Mouse (Mus musculus): ENCODE measurements around the gene Npepps. TPM values are rescaled to one million over a fixed set of nuclear protein-coding genes. Genes with fewer than 3 reads are reported as not detected.

The Npepps gene
- polyA plus RNA-seq, 1 experiment from 2014 or later = 76.0 TPM

DNA sequence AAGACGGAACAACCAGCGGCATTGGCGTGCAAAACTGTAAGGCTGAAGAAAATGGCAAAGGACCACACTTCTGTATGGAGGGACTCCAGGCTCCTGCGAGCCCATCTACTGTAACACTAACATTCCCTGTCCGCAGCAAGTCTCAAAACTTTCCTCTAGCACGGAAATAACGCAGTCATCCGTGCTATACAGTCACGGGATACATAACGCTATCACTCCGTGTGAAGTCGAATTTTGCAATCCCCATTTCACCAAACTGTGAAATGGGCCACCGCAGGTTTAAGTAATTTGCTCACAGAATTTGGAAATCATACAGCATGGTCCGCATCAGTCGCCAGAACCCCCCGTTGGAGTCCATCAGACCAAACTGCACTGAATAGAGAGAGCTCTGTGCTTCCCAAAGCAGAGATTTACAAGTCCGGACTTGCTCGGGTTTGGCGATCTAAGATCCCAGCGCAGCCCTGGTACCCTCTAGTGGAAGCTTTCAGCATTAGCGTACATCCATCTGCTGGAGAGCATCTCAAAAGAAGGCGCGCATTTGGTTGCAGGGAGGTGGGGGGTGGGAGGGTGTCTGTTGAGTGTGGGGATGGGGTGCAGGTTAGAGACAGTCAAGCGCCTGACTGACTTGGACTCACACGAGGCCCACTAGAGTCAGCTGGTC, 29.6 kb upstream of the Npepps start:
- H3K27me3 ChIP-seq = no peaks in the 10 kb centered on the region
- H3K27ac ChIP-seq = peak overlapping the region; percentile 89
- no peaks in the 10 kb centered on the region for H3K9me3 ChIP-seq
- H3K4me1 ChIP-seq = peaks cover 16% of the 10 kb centered on the region
- H3K4me3 ChIP-seq = peak overlapping the region; percentile 46
- peak; percentile 80 for ATAC-seq (ENCODE audit: borderline replicate concordance, extremely low read depth, low FRiP score, low TSS enrichment)
- H3K4me2 ChIP-seq = peak overlapping the region; percentile 84
- WGBS = under 1% methylated on average over 25 of the region's 25 CpGs
- no peaks in the 10 kb centered on the region for H3K36me3 ChIP-seq
- H3K9ac ChIP-seq = peak overlapping the region; percentile 41

DNA sequence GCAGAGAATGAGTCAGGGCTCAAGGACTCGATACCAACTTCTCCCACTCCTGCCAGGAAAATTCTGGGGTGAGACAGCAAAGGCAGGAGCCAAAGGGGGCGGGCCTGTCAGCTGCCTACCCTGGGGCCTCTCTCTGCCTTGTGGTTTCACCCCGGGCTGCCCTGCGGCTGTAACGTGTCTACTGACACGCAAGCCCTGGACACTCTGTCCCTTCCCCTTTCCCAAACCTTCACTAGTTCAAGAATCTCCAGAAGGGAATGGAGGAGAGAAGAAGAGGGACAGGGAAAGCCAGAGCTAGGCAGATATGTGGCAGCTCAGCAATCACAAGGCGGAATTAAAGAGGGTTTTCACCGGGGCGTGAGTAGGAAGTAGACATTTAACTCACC, 29.0 kb upstream of the Npepps start:
- 2% methylated on average over 9 of the region's 9 CpGs for WGBS
- peak overlapping the region; percentile 41 for H3K9ac ChIP-seq
- H3K4me2 ChIP-seq = peak overlapping the region; percentile 84
- peak overlapping the region; percentile 46 for H3K4me3 ChIP-seq
- no peaks in the 10 kb centered on the region for H3K36me3 ChIP-seq
- H3K4me1 ChIP-seq = peaks cover 16% of the 10 kb centered on the region
- H3K9me3 ChIP-seq = no peaks in the 10 kb centered on the region
- H3K27ac ChIP-seq = peak overlapping the region; percentile 89
- ATAC-seq (ENCODE audit: borderline replicate concordance, extremely low read depth, low FRiP score, low TSS enrichment) = peak; percentile 90
- H3K27me3 ChIP-seq = no peaks in the 10 kb centered on the region

GRCm38 (mm10) chr11:97308806-97309450, 28.5 kb upstream of the Npepps start:
- peak overlapping the region; percentile 89 for H3K27ac ChIP-seq
- 24% methylated on average over 3 of the region's 3 CpGs for WGBS
- H3K9ac ChIP-seq = no peak overlapping the region
- peak overlapping the region; percentile 46 for H3K4me3 ChIP-seq
- no peaks in the 10 kb centered on the region for H3K9me3 ChIP-seq
- H3K27me3 ChIP-seq = no peaks in the 10 kb centered on the region
- peak overlapping the region; percentile 84 for H3K4me2 ChIP-seq
- H3K36me3 ChIP-seq = no peaks in the 10 kb centered on the region
- H3K4me1 ChIP-seq = peaks cover 16% of the 10 kb centered on the region
- no peak for ATAC-seq (ENCODE audit: borderline replicate concordance, extremely low read depth, low FRiP score, low TSS enrichment)

GRCm38 (mm10) chr11:97307294-97308069, 27.0 kb upstream of the Npepps start:
- H3K4me1 ChIP-seq = peaks cover 20% of the 10 kb centered on the region
- no peak overlapping the region for H3K27ac ChIP-seq
- no peak overlapping the region for H3K4me2 ChIP-seq
- no peaks in the 10 kb centered on the region for H3K9me3 ChIP-seq
- no peak overlapping the region for H3K4me3 ChIP-seq
- H3K27me3 ChIP-seq = no peaks in the 10 kb centered on the region
- ATAC-seq (ENCODE audit: borderline replicate concordance, extremely low read depth, low FRiP score, low TSS enrichment) = no peak
- H3K36me3 ChIP-seq = no peaks in the 10 kb centered on the region
- WGBS = 90% methylated on average over 11 of the region's 11 CpGs
- no peak overlapping the region for H3K9ac ChIP-seq

GRCm38 (mm10) chr11:97304631-97305030, 24.2 kb upstream of the Npepps start:
- peaks cover 18% of the 10 kb centered on the region for H3K4me1 ChIP-seq
- no peak overlapping the region for H3K27ac ChIP-seq
- no peak for ATAC-seq (ENCODE audit: borderline replicate concordance, extremely low read depth, low FRiP score, low TSS enrichment)
- H3K27me3 ChIP-seq = no peaks in the 10 kb centered on the region
- H3K9me3 ChIP-seq = no peaks in the 10 kb centered on the region
- H3K4me3 ChIP-seq = no peak overlapping the region
- H3K4me2 ChIP-seq = no peak overlapping the region
- H3K36me3 ChIP-seq = no peaks in the 10 kb centered on the region
- no peak overlapping the region for H3K9ac ChIP-seq
- WGBS = 38% methylated on average over 5 of the region's 5 CpGs

DNA sequence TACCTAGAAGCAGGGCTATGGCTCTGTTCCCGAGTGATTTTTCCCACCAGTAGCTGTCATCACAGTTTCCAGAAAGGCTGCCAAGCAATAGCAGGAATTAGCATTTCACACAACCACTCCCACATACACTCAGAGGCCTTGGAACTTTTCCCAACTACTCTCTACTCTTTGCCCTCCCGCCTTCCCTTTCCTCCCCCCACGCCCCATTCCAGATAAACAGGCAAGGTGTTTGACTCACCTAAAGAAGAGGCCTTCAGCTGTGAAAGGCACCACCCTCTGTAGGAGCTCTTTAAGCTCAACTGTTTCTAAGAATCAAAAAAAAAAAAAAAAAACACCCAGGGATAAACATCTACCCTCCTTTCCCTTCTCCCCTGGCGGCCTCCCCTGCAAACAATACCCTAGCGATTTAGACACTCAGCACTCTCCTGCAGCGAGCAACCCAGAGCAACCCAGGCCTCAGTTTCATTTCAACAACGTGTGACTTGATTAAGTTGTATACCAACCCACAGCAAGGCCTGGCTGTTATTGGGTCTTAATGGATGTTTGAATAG, 21.9 kb upstream of the Npepps start:
- no peaks in the 10 kb centered on the region for H3K9me3 ChIP-seq
- H3K36me3 ChIP-seq = no peaks in the 10 kb centered on the region
- peak overlapping the region; percentile 62 for H3K27ac ChIP-seq
- no peaks in the 10 kb centered on the region for H3K27me3 ChIP-seq
- peak; percentile 35; the same call in 1 of the 2 replicates for ATAC-seq (ENCODE audit: borderline replicate concordance, extremely low read depth, low FRiP score, low TSS enrichment)
- H3K9ac ChIP-seq = no peak overlapping the region
- peaks cover 12% of the 10 kb centered on the region for H3K4me1 ChIP-seq
- H3K4me3 ChIP-seq = no peak overlapping the region
- WGBS = 18% methylated on average over 7 of the region's 7 CpGs
- H3K4me2 ChIP-seq = no peak overlapping the region

GRCm38 (mm10) chr11:97301406-97301805, 21.0 kb upstream of the Npepps start:
- no peaks in the 10 kb centered on the region for H3K9me3 ChIP-seq
- no peak overlapping the region for H3K4me3 ChIP-seq
- H3K4me2 ChIP-seq = no peak overlapping the region
- ATAC-seq (ENCODE audit: borderline replicate concordance, extremely low read depth, low FRiP score, low TSS enrichment) = no peak
- WGBS = 69% methylated on average over 16 of the region's 16 CpGs
- no peaks in the 10 kb centered on the region for H3K27me3 ChIP-seq
- H3K9ac ChIP-seq = no peak overlapping the region
- 0 out of 2 replicates have a peak overlapping the region, but pooled peaks have one; percentile 9 for H3K27ac ChIP-seq
- H3K36me3 ChIP-seq = no peaks in the 10 kb centered on the region
- H3K4me1 ChIP-seq = peaks cover 12% of the 10 kb centered on the region

GRCm38 (mm10) chr11:97299939-97300338, 19.5 kb upstream of the Npepps start:
- Histone ChIP-seq H3K27ac (no peak overlapping the region), H3K4me3 (no peak overlapping the region), H3K9ac (no peak overlapping the region), H3K4me1 (peaks cover 12% of the 10 kb centered on the region), H3K4me2 (no peak overlapping the region), H3K9me3 (no peaks in the 10 kb centered on the region), H3K27me3 (no peaks in the 10 kb centered on the region), H3K36me3 (no peaks in the 10 kb centered on the region)
- WGBS = 78% methylated on average over 2 of the region's 2 CpGs
- ATAC-seq (ENCODE audit: borderline replicate concordance, extremely low read depth, low FRiP score, low TSS enrichment) = no peak

DNA sequence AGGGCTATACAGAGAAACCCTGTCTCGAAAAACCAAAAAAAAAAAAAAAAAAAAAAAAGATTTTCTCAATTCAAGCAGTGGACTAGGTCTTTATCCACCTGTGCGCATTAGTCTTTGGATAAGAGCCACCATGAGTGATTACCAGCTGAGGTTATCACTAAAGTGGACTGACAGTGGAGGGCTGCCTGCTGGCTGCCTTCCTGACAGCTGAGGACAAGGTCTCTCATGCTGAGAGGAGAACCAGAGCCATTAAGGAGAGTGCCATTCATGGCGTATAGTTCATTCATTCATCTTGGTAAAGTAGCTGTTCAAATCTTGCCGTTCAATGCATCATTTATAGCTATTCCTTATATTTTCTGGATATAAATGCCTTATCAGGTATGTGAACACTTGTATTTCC, 16.1 kb upstream of the Npepps start:
- H3K36me3 ChIP-seq = no peaks in the 10 kb centered on the region
- WGBS = 79% methylated on average over 3 of the region's 4 CpGs
- no peak overlapping the region for H3K27ac ChIP-seq
- no peaks in the 10 kb centered on the region for H3K9me3 ChIP-seq
- H3K4me1 ChIP-seq = no peaks in the 10 kb centered on the region
- H3K4me3 ChIP-seq = no peak overlapping the region
- no peak for ATAC-seq (ENCODE audit: borderline replicate concordance, extremely low read depth, low FRiP score, low TSS enrichment)
- no peaks in the 10 kb centered on the region for H3K27me3 ChIP-seq
- H3K4me2 ChIP-seq = no peak overlapping the region
- no peak overlapping the region for H3K9ac ChIP-seq

DNA sequence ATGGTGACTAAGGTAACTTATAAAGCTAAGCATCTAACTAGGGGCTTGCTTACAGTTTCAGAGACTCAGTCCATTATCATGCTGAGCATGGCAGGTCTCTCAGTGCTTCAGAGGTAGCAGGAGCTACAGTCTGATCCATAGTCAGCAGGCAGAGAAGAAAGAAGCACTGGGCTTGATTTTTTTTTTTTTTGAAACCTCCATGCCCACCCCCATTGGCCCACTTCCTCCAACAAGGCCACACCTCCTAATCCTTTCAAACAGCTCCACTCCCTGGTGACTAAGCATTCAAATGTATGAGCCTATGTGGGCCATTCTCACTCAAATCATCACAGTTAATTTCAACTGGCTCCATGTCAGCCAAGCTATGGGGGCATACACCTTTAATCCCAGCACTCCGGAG, 12.3 kb upstream of the Npepps start:
- H3K27ac ChIP-seq = no peak overlapping the region
- no peak overlapping the region for H3K9ac ChIP-seq
- H3K4me1 ChIP-seq = no peaks in the 10 kb centered on the region
- ATAC-seq (ENCODE audit: borderline replicate concordance, extremely low read depth, low FRiP score, low TSS enrichment) = no peak
- WGBS = 80% methylated on average over 1 of the region's 1 CpGs
- H3K4me3 ChIP-seq = no peak overlapping the region
- no peaks in the 10 kb centered on the region for H3K27me3 ChIP-seq
- no peak overlapping the region for H3K4me2 ChIP-seq
- H3K36me3 ChIP-seq = no peaks in the 10 kb centered on the region
- H3K9me3 ChIP-seq = no peaks in the 10 kb centered on the region

GRCm38 (mm10) chr11:97289276-97290230, 9.1 kb upstream of the Npepps start:
- no peak overlapping the region for H3K27ac ChIP-seq
- H3K4me2 ChIP-seq = no peak overlapping the region
- H3K9ac ChIP-seq = no peak overlapping the region
- 45% methylated on average over 12 of the region's 12 CpGs for whole genome bisulfite sequencing
- H3K9me3 ChIP-seq = no peaks in the 10 kb centered on the region
- no peaks in the 10 kb centered on the region for H3K4me1 ChIP-seq
- no peak overlapping the region for H3K4me3 ChIP-seq
- no peaks in the 10 kb centered on the region for H3K27me3 ChIP-seq
- no peak for ATAC-seq (ENCODE audit: borderline replicate concordance, extremely low read depth, low FRiP score, low TSS enrichment)
- H3K36me3 ChIP-seq = no peaks in the 10 kb centered on the region

Measured in lung, embryonic 15.5 days (tissue).